Mouse (Mus musculus) CD4-positive, CD25-positive, alpha-beta regulatory T cell, adult 4 months (primary cell): Measurements from ENCODE around the gene Clca3b. TPM values are rescaled to one million over a fixed set of nuclear protein-coding genes. Genes with fewer than 3 reads are reported as not detected.
"Not testable (repeated sequence)": the region's sequence is repeated elsewhere in the genome, so short reads cannot be mapped to it uniquely, and the experiment has no call there.

ENCODE experiments used
- ATAC-seq: one replicate; pipeline ENCODE4 v1.8.0; 2017
- polyA plus RNA-seq, 2 experiments: library from polyadenylated mRNA; unstranded; fragments of 100-300 nt; shearing (Covaris generic); gene quantifications; one replicate each; pipeline ENCODE4 v1.2.1; 2017

Gene Clca3b
- polyA plus RNA-seq: not detected

GRCm38 (mm10) chr3:144849014-144849556, at the start of gene Clca3b:
Gene Clca3b, minus strand, starts transcription at chr3:144849357.
- not testable (repeated sequence) for ATAC-seq

- no peak for ATAC-seq
Observed at GRCm38 (mm10) chr3:144897042-144897678, 48.0 kb upstream of the Clca3b start.

GRCm38 (mm10) chr3:144890246-144890758, 41.1 kb upstream of the Clca3b start:
- no peak for ATAC-seq

- no peak for ATAC-seq
Observed at GRCm38 (mm10) chr3:144886957-144887356, 37.8 kb upstream of the Clca3b start.

- ATAC-seq: not testable (repeated sequence)
Observed at GRCm38 (mm10) chr3:144872012-144872411, 22.9 kb upstream of the Clca3b start.

GRCm38 (mm10) chr3:144849584-144849983, 427 bp upstream of the Clca3b start:
- no peak for ATAC-seq

- ATAC-seq: no peak
Observed at GRCm38 (mm10) chr3:144827257-144827656, 21.9 kb downstream of the Clca3b start.

- no peak for ATAC-seq
Observed at GRCm38 (mm10) chr3:144825151-144825550, 24.0 kb downstream of the Clca3b start.

- ATAC-seq: no peak
Observed at GRCm38 (mm10) chr3:144823331-144823730, 25.8 kb downstream of the Clca3b start.

GRCm38 (mm10) chr3:144820632-144821031, 28.5 kb downstream of the Clca3b start:
- ATAC-seq: no peak

GRCm38 (mm10) chr3:144819219-144819618, 29.9 kb downstream of the Clca3b start, which contains the start of gene Clca3a2:
Gene Clca3a2, minus strand, starts transcription at chr3:144819494.
- not testable (repeated sequence) for ATAC-seq

- ATAC-seq: not testable (repeated sequence)
Observed at GRCm38 (mm10) chr3:144813336-144813735, 35.8 kb downstream of the Clca3b start.

GRCm38 (mm10) chr3:144811821-144812220, 37.3 kb downstream of the Clca3b start:
- no peak for ATAC-seq

GRCm38 (mm10) chr3:144808153-144808925, 40.8 kb downstream of the Clca3b start:
- not testable (repeated sequence) for ATAC-seq

- ATAC-seq: not testable (repeated sequence)
Observed at GRCm38 (mm10) chr3:144806626-144807025, 42.5 kb downstream of the Clca3b start.

- no peak for ATAC-seq
Observed at GRCm38 (mm10) chr3:144801861-144802260, 47.3 kb downstream of the Clca3b start.

- no peak for ATAC-seq
Observed at GRCm38 (mm10) chr3:144785181-144786148, 63.7 kb downstream of the Clca3b start.

Other genes starting within 250 kb of the Clca3b start
- gene Sh3glb1, start 129.0 kb downstream of the Clca3b start, polyA plus RNA-seq: 10 to 100 TPM; 43.3 to 59.8 TPM
- under 1 TPM in 1 of 2 experiments, not detected in 1; 0.09 TPM for gene Clca3a1, start 88.4 kb downstream of the Clca3b start, polyA plus RNA-seq
- gene Clca3a2, start 29.9 kb downstream of the Clca3b start, polyA plus RNA-seq: not detected
- gene Clca4b, start 83.2 kb upstream of the Clca3b start, polyA plus RNA-seq: not detected
- not detected for gene Clca4a, start 125.7 kb upstream of the Clca3b start, polyA plus RNA-seq
- not detected for gene Clca1, start 183.4 kb upstream of the Clca3b start, polyA plus RNA-seq